Mouse (Mus musculus) liver, adult 2 months (tissue): Measurements from ENCODE around the gene Zbtb20. TPM values are rescaled to one million over a fixed set of nuclear protein-coding genes. Genes with fewer than 3 reads are reported as not detected.
A peak's percentile ranks its signal among the peaks of the same experiment; 100 is the strongest.

Experiments
- DNase-seq: peaks from one replicate; pipeline ENCODE4 v3.0.0-alpha.2; 2011; ENCODE audit warnings: low read depth, low spot score; ENCODE audit errors: extremely low read depth
- H3K27ac ChIP-seq: fragments of 200-500 bp; replicated peaks from 2 replicates; pipeline ENCODE4 v1.5.1; 2012; ENCODE audit warnings: low read depth, mild to moderate bottlenecking, control low read depth, inconsistent platforms, low read length; ENCODE audit not compliant: insufficient read depth
- H3K27me3 ChIP-seq: fragments of 200-500 bp; 2 replicates; pipeline ENCODE4 v1.6.1; 2012; ENCODE audit warnings: mild to moderate bottlenecking, moderate library complexity, low read length, inconsistent platforms; ENCODE audit not compliant: control insufficient read depth, insufficient read depth
- H3K36me3 ChIP-seq: fragments of 200-500 bp; 2 replicates; pipeline ENCODE4 v1.6.1; 2012; ENCODE audit warnings: low read length, inconsistent platforms; ENCODE audit not compliant: control insufficient read depth, insufficient read depth
- H3K4me1 ChIP-seq: fragments of 200-500 bp; 2 replicates; pipeline ENCODE4 v1.6.1; 2011; ENCODE audit warnings: low read length; ENCODE audit not compliant: control insufficient read depth, insufficient read depth
- H3K4me3 ChIP-seq: fragments of 200-500 bp; 2 replicates; pipeline ENCODE4 v1.5.1; 2011; ENCODE audit warnings: low read depth, mild to moderate bottlenecking, control low read depth, low read length, moderate library complexity; ENCODE audit not compliant: insufficient read depth
- H3K79me2 ChIP-seq: fragments of 200-500 bp; 2 replicates; pipeline ENCODE4 v1.6.1; 2012; ENCODE audit warnings: inconsistent platforms, mild to moderate bottlenecking, low read length, moderate library complexity; ENCODE audit not compliant: control insufficient read depth, insufficient read depth
- H3K9ac ChIP-seq: fragments of 200-500 bp; 2 replicates; pipeline ENCODE4 v1.6.1; 2012; ENCODE audit warnings: low read depth, mild to moderate bottlenecking, control low read depth, inconsistent platforms, low read length
- CTCF ChIP-seq: fragments of 200-500 bp; IDR thresholded peaks from 2 replicates; pipeline ENCODE4 v1.5.1; 2011; ENCODE audit warnings: low read depth, low read length, control low read depth
- POLR2A ChIP-seq: fragments of 200-500 bp; IDR thresholded peaks from 2 replicates; pipeline ENCODE4 v1.6.1; 2011; ENCODE audit warnings: low read length, control low read depth; ENCODE audit not compliant: insufficient read depth; ENCODE audit errors: extremely low read depth
- WGBS: fragments of 180-500 bp; shearing (Covaris S2); methylation state at CpG from one replicate; pipeline ENCODE4 v1.1.7; 2018; 5-methylcytosine and 5-hydroxymethylcytosine counted together
- polyA plus RNA-seq: library from polyadenylated mRNA; depleted of rRNA; stranded (reverse); fragments of >200 nt; gene quantifications from 2 replicates; pipeline ENCODE4 v1.2.3, GENCODE M21; 2012
- total RNA-seq: library from RNA; depleted of rRNA; stranded (reverse); fragments of >200 nt; gene quantifications from 2 replicates; pipeline ENCODE4 v1.2.3, GENCODE M21; 2014

The Zbtb20 gene
- total and polyA plus RNA-seq, 2 experiments, result 17.8 to 52.6 TPM

GRCm38 (mm10) chr16:43365277-43365676 is 489.6 kb downstream of the Zbtb20 start:
- H3K4me3 ChIP-seq, result no peak overlapping the region; the same call in 1 of the 2 replicates
- peak; percentile 96 for DNase-seq
- H3K27me3 ChIP-seq, result no peaks in the 10 kb centered on the region
- H3K4me1 ChIP-seq, result peaks cover 26% of the 10 kb centered on the region
- H3K36me3 ChIP-seq, result peaks cover 6% of the 10 kb centered on the region
- WGBS, result 14% methylated on average over 3 of the region's 3 CpGs
- no peak overlapping the region for H3K27ac ChIP-seq
- TF ChIP-seq POLR2A (no peak), CTCF (no peak)
- no peak overlapping the region for H3K9ac ChIP-seq
- H3K79me2 ChIP-seq, result peaks cover 22% of the 10 kb centered on the region

- 60% methylated on average over 3 of the region's 3 CpGs for WGBS
- DNase-seq, result peak; percentile 68
These were observed 494.9 kb downstream of the Zbtb20 start for GRCm38 (mm10) chr16:43370496-43371020.

DNA sequence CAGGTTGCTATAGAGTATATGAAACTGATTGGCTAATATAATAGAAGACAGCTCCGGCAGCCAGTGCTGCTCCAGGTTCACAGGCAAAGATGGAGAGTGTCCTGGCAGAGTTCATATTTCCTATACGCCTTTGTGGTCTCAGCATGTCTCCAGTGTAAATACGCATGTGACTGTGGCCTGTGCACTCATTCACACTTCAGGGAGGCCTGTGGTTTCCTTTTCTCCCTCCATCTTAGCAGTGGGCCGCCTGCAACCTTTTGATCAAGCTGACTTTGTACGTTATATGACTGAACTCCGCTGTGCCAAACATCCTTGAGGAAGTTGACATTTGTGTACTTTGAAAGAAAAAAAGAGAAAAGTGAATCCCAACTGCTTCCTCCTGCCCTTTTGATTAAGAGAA is 501.1 kb downstream of the Zbtb20 start:
- Histone ChIP-seq H3K4me3 (no peak overlapping the region), H3K4me1 (peaks cover 11% of the 10 kb centered on the region), H3K27ac (no peak overlapping the region), H3K27me3 (no peaks in the 10 kb centered on the region), H3K9ac (no peak overlapping the region), H3K36me3 (peaks cover 21% of the 10 kb centered on the region), H3K79me2 (peaks cover 25% of the 10 kb centered on the region)
- 84% methylated on average over 6 of the region's 6 CpGs for WGBS
- no peak for TF ChIP-seq POLR2A
- no peak for TF ChIP-seq CTCF
- DNase-seq, result no peak

More at GRCm38 (mm10) chr16:43370496-43371020, 494.9 kb downstream of the Zbtb20 start:
- Histone ChIP-seq H3K79me2 (peaks cover 28% of the 10 kb centered on the region), H3K27me3 (no peaks in the 10 kb centered on the region), H3K4me1 (peaks cover 11% of the 10 kb centered on the region), H3K27ac (no peak overlapping the region), H3K9ac (no peak overlapping the region), H3K4me3 (no peak overlapping the region), H3K36me3 (peaks cover 16% of the 10 kb centered on the region)
- no peak for TF ChIP-seq POLR2A
- no peak for TF ChIP-seq CTCF

GRCm38 (mm10) chr16:43379351-43380325 is 504.0 kb downstream of the Zbtb20 start:
- peaks cover 16% of the 10 kb centered on the region for H3K36me3 ChIP-seq
- peaks cover 12% of the 10 kb centered on the region for H3K4me1 ChIP-seq
- WGBS, result 25% methylated on average over 7 of the region's 7 CpGs
- DNase-seq, result peak; percentile 85
- H3K27ac ChIP-seq, result peak overlapping the region; percentile 87
- no peak overlapping the region for H3K4me3 ChIP-seq
- no peak overlapping the region; the same call in 1 of the 2 replicates for H3K9ac ChIP-seq
- TF ChIP-seq POLR2A (no peak), CTCF (no peak)
- peaks cover 20% of the 10 kb centered on the region; the same call in 1 of the 2 replicates for H3K79me2 ChIP-seq
- H3K27me3 ChIP-seq, result no peaks in the 10 kb centered on the region

GRCm38 (mm10) chr16:43381183-43381582 is 505.5 kb downstream of the Zbtb20 start:
- TF ChIP-seq CTCF, result no peak
- TF ChIP-seq POLR2A, result no peak
- no peak overlapping the region; the same call in 1 of the 2 replicates for H3K27ac ChIP-seq
- peaks cover 12% of the 10 kb centered on the region for H3K4me1 ChIP-seq
- no peak overlapping the region for H3K4me3 ChIP-seq
- no peak overlapping the region for H3K9ac ChIP-seq
- peaks cover 12% of the 10 kb centered on the region for H3K36me3 ChIP-seq
- no peak for DNase-seq
- H3K27me3 ChIP-seq, result no peaks in the 10 kb centered on the region
- H3K79me2 ChIP-seq, result peaks cover 20% of the 10 kb centered on the region; the same call in 1 of the 2 replicates
- WGBS, result 83% methylated on average over 2 of the region's 2 CpGs
